Mouse (Mus musculus) midbrain, embryonic 16.5 days (tissue): ENCODE data around the gene Gtf2a1. TPM values are rescaled to one million over a fixed set of nuclear protein-coding genes. Genes with fewer than 3 reads are reported as not detected.

Experiments
- polyA plus RNA-seq: library from polyadenylated mRNA; unstranded; fragments of >200 nt; fragmentation: Nextera tagmentation; extraction: Ambion mirVana; gene quantifications from 2 replicates; pipeline ENCODE4 v1.2.1, GENCODE M21; 2015

Gtf2a1 gene
- polyA plus RNA-seq, 1 experiment from 2014 or later: 68.0 TPM

Other genes starting within 250 kb of the Gtf2a1 start
- gene Cep128, start 206.1 kb downstream of the Gtf2a1 start, polyA plus RNA-seq: 3.6 and 4.2 TPM in 2 replicates
- 0.35 and 0.43 TPM in 2 replicates for gene Tshr, start 205.9 kb downstream of the Gtf2a1 start, polyA plus RNA-seq
- gene Ston2, start 197.9 kb upstream of the Gtf2a1 start, polyA plus RNA-seq: 5.2 and 5.6 TPM in 2 replicates